Mouse (Mus musculus) frontal cortex, postnatal 10 days (tissue): ENCODE measurements around the gene Bcor.

Source experiments
- DNase-seq, 2 experiments: peaks; one replicate each; pipeline ENCODE4 v3.0.0; 2022; ENCODE audit warnings: low spot score in 2 of 2, mixed read lengths in 1 of 2

Bcor gene

GRCm38 (mm10) chrX:12159981-12160656 is at the start of gene Bcor:
TSS of gene Bcor (minus strand) at chrX:12160355.
- DNase-seq = peak in 1 of 2 experiments; percentile 49

GRCm38 (mm10) chrX:12202951-12203350 is 42.8 kb upstream of the Bcor start:
- DNase-seq = no peak

GRCm38 (mm10) chrX:12201111-12201510 is 41.0 kb upstream of the Bcor start:
- DNase-seq = no peak

DNA sequence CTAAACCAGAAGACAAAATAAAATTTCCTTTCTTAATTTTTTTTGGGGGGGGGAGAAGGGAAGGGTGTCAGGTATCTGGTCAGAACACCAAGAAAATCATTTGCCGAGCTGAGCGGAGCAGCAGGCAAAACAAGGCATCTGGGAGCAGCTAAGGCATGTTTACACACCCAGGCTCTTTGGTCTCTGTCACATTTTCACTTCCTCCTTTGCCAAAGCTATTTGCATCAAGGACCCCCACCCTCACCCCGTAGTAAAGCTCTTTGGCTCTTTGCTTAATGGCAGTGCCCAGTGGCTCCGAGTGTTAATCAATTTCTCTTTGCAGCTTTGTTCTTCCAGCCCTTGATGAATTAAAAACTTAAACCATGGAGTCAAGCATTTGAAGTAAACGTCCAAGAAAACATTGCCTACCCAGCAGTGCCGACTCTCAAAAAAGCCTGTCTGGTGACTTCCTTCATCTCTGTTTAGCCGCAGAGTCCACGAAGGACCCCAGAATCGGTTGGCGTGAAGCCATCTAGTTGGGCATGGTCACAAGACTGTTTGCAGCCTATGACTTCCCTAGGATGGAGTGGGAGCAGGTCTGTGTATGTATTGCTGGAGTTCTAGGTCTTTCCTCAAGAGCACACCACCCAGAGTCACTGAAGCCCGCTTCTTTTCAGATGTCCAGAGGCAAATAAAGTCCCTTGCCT is 35.2 kb upstream of the Bcor start:
- peak in 1 of 2 experiments; percentile 10 for DNase-seq

DNA sequence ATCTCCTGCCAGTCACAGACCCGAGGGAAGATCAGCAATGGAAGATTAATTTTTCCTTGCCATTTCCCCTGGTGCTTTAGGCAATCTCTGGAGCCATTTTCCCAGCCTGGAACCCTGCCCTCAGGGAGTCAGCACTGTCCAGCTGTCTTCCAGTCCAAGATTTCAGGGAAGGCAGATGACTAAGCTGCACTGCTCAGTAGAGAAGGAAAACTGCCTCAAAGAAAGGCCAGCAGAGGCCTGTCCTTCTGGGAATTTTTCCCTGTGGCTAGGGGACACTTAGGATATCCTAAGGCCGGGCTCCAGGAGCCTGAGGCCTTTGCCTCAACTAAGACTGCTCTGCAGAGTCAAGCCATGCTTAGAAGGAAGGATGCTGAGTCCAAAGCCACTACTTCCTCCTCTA is 32.2 kb upstream of the Bcor start:
- DNase-seq = no peak

GRCm38 (mm10) chrX:12189511-12189910 is 29.4 kb upstream of the Bcor start:
- DNase-seq = no peak

DNA sequence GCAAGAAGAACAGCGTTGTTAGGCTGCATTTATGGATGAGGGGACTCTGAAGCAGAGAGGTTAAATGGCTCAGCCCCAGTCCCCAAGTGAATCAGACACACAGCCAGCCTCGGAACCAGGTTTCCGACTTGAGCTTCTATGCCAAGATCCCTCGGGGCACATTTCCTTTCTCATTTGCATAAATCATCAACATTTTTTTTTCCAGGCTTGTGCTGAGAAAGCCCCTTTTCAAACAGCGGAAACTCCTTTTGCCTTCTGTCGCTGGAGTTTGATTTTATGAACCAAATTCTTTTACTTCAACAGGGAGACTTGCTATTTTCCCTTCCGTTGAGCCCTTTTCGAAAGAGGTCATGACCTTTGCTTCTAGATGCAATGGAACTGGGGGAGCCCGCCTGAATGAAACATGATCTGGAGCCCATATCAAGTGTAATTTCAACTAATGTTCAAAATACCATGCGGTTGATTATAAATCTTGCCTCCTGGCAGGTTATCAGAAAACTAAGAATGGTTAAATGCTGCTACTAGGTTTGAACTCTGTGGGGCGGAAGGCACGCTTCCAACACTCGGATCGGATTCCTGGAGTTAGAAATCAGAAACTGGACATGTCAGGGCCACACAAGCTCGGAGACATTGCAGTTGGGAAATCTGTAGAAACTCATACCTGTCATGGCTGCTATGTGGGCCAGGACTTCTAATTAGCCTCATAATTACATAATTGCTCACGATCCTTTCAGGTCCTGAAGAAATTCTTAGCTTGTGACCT is 15.2 kb upstream of the Bcor start:
- DNase-seq = no peak

- DNase-seq = no peak
These were observed 10.0 kb upstream of the Bcor start for GRCm38 (mm10) chrX:12170128-12170527.

DNA sequence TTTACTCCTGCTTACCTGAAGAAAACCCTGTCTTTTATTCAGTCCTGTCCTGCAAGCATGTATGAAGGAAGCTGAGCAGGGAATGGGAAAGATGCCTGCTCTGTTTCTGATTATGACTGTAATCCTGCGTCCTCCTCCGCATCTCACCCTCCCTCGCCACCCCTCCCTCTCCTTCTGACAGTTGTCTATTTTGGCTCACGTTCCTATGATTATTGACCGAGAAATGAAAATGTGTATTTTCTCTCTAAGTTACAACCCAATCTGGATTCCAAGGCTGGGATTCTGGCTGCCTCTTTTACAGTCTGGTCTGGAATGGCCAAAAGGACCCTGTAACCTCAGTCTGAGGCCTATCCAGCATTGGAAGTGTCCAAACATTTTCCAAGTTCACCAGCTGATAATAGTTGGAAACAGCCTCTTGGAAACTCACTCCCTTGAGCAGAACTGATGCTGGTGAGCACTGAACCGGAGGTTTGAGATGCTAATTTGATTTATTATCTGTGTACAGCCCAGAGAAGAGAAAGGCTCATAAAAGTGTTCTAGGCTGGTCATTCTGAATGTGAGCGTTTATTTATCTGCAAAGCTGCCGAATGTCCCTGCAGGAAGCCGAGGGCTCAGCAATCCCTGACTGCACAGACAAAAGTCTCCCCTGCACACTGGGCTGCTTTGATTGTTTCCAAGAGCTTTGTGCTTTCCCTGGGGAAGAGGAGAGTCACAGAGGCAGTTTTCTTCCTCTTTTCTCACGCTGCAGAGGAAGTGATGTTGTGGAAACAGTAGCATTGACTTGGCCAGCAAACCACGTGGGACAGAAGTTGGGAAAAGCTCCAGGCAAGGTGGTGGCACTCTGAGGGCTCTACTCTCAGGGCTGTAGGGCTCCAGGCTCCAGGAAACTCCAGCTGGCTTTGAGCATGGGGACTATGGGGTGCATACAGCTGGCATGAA is 4.7 kb upstream of the Bcor start:
- no peak for DNase-seq

GRCm38 (mm10) chrX:12159534-12159881 is 647 bp downstream of the Bcor start:
- no peak for DNase-seq

DNA sequence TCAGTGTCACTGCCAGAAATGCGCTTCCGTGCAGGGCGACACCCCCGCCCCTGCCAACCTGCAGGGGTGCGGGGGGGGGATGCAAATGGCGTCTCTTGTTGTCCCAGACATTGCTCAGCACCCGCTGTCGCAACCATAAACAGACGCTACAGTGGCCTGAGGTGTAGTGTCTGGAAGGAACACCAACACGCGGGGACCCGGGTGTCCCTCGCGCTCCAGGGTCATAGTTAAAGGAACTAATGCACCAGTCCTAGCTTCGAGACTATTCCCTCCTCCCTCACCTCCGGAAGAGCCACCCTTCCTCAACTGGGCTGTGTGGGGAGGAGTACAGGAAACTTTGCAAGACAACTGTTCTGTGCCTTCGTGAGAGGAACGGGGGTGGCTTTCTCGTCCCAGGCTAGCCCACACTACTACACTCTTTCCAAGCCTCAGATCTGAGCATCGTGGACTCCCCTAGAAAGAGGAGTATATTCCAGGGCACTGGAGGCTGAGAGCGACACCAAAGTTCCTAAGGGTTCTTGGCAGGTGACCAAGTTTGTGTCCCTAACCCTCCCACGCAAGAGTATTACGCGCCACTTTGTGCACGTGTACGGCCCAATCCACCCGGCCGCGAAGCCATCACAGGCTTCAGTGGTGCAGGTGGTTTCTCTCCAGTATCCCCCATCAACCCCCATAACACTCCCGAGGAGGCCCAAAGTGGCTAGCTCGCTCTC is 1.2 kb downstream of the Bcor start:
- DNase-seq = no peak

DNA sequence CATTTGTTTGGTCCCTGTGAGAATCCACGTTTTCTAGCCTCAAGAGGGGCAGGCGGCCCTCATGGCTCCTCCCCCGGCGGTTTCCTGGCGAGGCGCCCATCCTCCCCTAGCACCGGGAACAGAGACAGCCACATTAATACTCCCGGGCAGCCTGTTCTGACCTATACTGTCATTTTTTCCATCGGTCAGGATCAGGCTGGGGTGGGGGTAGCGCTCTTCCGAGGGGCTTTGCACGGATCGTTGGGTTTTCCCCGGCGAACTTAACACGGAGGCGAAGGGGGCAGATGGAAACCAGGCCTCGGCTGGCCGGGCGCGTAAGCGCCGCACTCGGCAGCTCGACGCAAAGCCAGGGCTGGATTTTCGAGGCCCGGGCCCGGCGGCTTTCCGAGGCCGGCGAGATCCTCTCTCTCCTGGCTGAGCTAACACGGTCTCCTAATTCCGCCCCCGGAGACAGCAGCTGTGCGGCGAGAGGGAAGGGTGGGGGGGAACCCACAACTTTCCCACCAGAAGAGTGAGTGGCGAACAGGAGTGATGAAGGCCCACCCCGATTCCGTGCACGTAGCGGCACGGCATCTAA is 1.8 kb downstream of the Bcor start:
- peak in 1 of 2 experiments; percentile 58 for DNase-seq

GRCm38 (mm10) chrX:12157331-12157930 is 2.7 kb downstream of the Bcor start:
- DNase-seq = no peak

- no peak for DNase-seq
These were observed 4.3 kb downstream of the Bcor start for GRCm38 (mm10) chrX:12155842-12156291.

DNA sequence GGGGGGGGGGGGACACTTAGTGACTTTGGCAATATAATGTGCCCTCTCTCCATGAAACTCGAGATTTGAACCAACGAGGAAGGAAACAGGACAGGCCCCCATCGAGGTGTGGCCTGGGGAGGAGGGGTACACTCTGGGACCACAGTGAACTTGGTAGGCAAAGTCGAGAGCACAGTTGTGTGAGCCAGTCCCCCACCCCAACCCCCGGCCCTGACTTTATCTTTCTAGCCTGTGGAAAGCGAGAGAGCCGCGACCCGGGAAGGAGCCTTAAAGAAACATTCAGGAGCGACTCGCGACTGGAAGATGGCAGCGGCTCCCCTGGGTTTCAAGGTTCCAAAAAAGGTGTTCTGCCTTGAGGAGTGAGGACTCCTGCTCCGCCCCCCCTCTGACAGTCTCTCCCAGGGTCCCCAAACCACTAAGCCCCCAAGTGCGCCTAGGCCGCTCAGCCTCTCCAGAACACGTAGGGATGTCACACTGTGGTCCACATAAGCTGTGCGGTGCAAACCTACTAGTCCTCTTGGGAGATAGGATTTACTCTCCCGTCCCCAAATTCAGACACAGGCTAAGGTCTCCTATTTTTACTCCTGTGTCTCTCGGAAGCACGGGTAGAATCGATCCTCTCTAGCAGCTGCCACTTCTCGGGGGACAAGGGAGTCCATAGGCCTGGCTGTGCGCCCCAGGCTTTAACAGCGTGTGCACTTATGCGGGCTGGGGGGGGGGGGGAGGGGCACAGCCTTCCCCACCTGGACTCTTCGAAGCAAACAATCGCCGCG is 4.9 kb downstream of the Bcor start:
- no peak for DNase-seq

DNA sequence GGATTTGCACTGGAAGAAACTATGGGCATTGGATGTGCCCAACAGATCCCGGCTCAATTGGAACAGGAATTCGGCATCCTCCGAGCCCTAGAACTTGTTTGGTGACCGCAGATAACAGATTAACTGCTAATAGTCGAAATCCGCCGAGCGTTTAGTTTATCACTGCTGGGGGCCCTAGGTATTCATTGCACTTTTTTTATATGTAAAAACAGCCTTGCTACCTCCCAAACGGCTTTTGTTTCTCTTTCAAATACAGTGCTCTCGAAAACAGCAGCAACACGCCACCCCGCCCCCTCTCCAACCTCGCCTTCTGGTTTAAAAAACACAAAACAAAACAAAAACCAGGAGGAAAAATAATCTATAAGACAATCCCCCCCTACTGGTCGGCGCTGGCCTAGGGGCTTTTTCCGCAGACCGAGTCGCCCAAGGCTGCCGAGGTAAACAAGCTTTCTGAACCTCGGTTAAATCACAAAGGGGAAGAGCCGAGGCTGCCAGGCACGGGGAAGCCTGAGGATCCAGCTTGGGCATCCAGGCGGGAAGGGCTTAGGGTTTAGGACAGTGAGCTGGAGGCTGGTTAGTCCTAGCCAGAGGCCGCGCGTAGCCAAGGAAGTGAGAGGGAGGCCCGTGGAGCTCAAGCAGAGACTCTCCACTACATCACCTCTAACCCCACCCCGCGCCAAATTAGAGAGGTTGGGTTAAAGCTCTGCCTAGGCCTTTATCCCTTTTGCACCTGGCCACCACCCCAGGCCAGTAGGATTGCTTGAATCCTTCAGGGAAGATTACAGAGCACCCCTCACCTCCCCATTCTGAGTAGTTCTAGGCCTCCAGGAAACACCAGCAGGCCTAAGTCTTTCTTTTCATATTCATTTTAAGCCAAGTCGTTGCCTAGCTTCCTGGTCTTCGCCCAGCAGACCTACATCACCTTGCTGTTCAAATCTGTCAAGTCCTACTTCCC is 6.7 kb downstream of the Bcor start:
- DNase-seq = no peak

- DNase-seq = no peak
These were observed 7.9 kb downstream of the Bcor start for GRCm38 (mm10) chrX:12151996-12152904.
